Mouse (Mus musculus) monocyte, adult 2 months (primary cell): ENCODE results near the gene Nob1.

Experiments used
- DNase-seq, 2 experiments: peaks; one replicate each; pipeline ENCODE4 v3.0.0; 2022; ENCODE audit warnings: low spot score in 2 of 2, low read depth in 1 of 2

Nob1 gene

GRCm38 (mm10) chr8:107387861-107388260 lies 37.0 kb downstream of the Nob1 start:
- DNase-seq: no peak

- DNase-seq: no peak
These were observed 38.2 kb downstream of the Nob1 start for GRCm38 (mm10) chr8:107386642-107387041.

- DNase-seq: no peak
These were observed 38.7 kb downstream of the Nob1 start for GRCm38 (mm10) chr8:107386171-107386570.

- DNase-seq: no peak
These were observed 39.8 kb downstream of the Nob1 start for GRCm38 (mm10) chr8:107385063-107385462.

GRCm38 (mm10) chr8:107384651-107385050 lies 40.2 kb downstream of the Nob1 start:
- no peak for DNase-seq

DNA sequence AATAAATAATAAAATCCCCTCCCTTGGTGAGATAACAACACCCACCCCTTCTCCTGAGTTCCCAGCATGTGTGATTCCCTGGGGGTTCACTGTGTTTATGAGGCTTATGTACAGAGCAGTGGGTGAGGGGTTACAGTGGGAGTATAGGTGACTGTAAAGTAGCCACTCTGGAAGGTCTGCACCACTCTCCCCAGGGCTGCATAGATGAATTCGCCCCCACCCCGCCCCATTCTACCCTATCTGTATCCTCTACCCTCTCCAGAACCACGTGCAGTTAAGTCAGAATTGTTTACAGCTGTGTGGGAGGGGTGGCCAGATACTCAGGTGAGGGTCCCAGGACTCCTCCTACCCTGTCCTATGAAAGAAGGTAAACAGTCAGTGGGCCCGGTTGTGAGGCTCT lies 42.0 kb downstream of the Nob1 start:
- DNase-seq: no peak

DNA sequence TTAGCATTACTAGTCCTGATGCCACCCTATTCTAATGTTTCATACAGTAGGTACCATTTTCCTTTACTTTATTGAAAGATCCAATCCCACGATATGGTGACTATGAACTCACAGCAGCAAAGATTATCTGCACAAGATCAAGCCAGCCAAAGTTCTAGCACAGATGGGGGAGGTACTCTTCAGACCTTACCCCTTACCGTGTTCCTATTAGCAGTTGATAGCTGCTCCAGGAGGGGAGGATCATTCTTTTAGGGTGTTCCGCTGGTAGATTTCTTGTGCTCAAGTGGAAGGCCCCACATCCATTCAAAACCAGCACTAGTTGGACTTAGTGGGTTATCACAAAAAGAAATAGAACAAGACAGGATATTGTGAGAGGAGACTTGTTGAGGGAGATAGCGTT lies 43.2 kb downstream of the Nob1 start:
- no peak for DNase-seq

DNA sequence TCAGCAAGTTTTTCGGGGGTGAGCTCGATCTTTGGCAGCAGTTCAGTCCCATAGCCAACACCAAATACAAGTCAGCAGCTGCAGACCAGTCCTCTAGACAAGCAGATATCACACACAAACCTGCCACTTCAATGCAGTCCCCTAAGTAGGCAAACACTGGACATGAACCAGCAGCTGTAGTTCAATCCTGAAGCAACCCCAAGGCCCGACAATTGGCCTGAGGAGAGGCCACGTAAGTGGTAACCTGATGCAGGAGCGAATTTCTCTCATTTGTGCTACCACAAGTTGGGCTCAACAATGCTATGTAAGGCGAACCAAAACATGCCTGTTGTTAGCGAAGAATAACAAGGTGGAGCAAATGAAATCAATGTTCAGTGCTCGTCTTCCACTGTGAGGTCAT lies 44.1 kb downstream of the Nob1 start:
- DNase-seq: no peak

DNA sequence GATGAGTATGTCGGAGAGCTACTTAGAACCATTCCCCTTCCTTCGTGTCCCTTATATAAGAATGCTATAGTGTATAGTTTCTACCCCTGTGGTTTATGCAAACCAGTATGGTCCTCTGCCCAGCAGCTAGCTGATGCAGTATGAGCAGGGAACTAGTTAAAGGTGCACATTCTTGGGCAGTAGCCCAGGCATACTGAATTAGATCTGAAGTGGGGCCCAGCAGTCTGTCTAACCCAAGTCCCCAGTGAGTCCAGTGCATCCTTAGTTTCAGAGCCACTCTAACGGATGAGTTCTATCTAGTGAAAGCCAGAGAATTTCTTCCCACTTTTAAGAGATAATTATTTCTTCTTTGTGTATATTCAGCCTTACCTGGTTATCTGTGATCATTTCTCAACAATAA lies 47.5 kb downstream of the Nob1 start:
- DNase-seq: no peak

DNA sequence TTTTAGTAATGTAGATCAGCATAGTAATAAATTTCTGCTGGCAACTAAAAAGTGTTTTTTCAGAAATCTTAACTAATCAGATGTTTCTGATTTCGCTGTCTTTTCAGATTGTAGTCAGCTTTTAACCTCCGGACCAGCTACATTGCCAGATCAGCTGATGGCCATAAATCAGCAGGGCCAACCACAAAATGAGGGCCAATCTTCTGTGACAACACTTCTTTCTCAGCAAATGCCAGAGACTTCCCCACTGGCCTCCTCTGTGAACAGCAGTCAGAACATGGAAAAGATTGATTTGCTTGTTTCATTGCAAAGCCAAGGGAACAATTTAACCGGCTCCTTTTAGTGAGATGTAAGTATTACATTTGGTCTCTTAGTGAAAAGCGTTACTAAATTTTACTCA lies 54.5 kb downstream of the Nob1 start:
- DNase-seq: no peak
